Mouse (Mus musculus) B cell, adult 2 months (primary cell): ENCODE data around the gene St6galnac3.
"Not testable (repeated sequence)": the region's sequence is repeated elsewhere in the genome, so short reads cannot be mapped to it uniquely, and the experiment has no call there.

Experiments used
- DNase-seq, 2 experiments: peaks; one replicate each; pipeline ENCODE4 v3.0.0; 2022

St6galnac3 gene

DNA sequence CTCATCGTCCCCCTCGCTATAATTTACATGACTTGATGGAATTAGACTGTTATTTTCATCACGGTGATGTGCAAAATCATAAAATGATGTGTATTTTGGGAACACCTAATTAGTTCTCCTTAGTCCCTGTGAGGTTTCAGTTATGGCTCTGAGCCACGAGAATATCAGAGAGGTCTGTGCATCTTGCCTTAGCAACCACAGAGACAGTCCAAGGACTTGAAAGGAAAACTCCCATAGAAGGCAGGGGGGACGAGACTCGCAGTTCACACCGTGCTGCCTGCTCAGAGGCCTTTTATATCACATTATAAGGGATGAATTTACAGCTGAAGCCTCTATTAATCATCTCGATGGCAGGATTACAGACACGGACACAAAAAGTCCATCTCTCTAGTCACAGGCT is 327.2 kb downstream of the St6galnac3 start:
- DNase-seq = no peak

DNA sequence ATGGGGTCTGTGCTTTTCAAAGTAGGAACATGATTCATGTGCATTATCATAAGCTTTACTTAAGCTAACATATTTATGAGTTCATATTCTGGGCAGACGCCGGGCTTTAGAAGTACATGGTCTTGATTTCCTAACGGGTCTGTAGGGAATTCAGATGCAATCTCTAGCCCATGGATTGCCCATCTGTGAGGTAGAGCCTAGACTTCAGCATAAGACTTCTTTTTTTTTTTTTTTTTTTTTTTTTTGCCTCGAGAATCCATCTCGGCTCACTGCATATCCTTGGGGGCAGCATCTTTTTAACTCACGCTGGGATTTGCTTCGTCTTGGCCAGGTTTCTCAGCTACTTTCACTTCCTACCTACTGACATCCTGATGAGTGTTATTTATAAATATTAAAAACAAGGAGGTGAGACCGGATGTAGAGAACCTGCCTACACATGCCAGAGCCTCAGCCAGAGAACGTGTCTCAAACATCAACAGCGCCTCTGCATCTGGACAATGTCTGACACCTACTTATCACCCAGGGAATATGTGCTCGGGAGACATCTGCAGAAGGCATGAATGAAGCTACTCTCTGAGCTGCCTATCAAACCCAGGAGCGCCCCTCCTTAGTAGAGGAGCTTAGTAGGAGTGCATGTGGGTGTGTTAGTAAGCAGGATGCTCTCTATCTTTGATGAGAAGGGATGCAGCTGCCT is 328.5 kb downstream of the St6galnac3 start:
- DNase-seq = no peak

DNA sequence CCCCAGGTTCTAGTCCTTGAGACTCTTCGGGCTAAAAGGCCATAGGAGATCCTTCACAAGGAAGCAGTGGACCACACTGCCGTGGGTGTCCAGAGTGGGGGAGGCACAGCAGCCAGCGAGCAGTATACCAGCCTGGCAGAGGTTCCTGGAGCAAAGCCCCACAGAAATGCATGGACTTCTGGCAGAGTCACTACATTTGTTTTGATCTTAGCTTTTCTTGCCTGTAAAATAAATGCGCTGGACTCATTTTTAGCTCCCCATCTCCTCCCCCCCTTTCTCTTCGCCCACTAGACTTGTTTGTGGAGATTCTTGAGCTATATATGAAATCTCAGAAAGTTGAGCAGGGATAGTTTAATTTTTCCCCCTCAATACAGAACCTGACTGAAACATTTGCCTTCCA is 329.6 kb downstream of the St6galnac3 start:
- DNase-seq = no peak

GRCm38 (mm10) chr3:153394751-153395150 is 330.2 kb downstream of the St6galnac3 start:
- no peak for DNase-seq

DNA sequence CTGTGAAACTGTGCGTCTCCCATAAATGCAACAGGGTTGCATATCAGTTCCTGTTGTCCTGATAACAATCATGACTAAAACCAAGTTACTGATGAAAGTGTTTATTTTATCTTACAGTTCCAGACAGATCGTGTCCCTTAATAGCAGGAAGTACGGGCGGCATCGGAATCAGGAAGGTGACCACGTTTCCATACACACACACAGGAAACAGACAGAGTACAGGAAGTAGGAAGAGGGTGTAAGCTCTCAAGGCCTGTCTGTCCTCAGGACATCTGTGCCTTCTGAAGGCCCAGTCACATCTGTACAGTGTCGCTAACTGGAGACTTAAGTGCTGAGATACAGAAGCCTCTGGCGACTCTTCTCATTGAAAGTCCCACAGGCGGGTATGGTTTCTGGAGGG is 330.8 kb downstream of the St6galnac3 start:
- DNase-seq = no peak

DNA sequence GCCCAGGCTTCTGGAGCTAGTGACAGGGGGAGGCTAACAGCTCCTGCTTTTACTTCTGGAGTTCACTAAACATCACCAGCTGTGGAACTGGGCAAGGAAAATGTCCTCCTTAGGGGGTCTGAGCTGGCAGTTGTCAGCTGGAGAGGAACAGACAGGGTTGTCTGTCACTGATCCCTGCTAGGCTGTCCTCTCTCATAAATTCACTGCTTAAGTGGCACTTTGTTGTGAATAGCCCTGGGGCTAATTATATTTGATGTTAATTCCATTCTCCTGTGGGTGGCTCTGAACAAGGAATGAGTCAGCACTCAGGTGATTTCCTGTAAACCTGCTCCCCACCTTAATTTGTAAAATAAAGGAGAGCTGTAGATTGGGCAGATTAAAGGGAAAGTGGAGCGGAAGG is 333.5 kb downstream of the St6galnac3 start:
- DNase-seq = not testable (repeated sequence)

DNA sequence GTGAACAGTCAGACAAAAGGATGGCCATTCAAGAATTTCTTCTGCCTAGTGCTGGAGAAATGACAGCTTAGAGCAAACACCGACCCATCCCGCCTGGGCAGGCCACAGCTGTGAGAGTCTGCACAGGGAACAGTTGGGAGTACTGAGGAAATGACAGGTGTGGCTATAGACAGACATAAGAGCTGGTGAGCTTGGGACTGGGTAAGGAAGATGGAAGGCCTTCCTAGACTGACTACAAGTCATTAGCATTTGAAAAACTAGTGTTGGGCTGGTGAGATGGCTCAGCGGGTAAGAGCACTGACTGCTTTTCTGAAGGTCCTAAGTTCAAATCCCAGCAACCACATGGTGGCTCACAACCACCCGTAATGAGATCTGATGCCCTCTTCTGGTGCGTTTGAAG is 340.3 kb downstream of the St6galnac3 start:
- DNase-seq = not testable (repeated sequence)

GRCm38 (mm10) chr3:153383656-153384055 is 341.3 kb downstream of the St6galnac3 start:
- no peak for DNase-seq

DNA sequence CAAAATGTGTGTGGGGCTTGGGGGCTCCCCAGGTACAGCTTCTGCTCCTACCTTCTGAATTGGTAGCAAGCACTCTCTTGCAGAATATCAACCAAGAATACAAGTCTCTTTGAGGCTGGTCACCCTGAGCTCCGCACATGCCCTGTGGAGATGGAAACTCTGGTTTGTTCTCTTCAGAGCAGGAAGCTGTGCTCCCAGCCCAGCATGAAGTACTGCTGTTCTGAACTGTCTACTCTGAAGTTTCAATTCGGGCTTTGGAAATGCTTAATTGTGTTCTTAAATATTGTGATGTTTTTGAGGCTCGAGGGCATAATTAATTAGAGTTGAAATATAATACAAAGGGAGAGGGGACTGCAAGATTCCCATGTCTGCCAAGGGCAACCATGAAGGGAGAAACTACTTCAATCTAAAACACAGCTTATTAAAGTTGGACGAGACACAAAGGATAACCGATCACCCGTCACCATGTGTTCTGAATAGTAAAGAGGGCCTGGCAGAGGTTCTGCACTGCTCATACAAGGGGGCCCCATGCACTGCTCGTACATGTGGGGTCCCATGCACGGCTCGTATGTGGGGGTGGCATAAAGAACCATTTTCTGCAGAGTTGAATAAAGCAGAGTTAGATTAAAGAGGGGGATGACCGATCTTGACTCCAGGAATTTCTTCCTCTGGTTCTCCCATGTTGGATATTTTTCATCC is 359.8 kb downstream of the St6galnac3 start:
- no peak for DNase-seq

GRCm38 (mm10) chr3:153364366-153364765 is 360.6 kb downstream of the St6galnac3 start:
- DNase-seq = no peak

GRCm38 (mm10) chr3:153359966-153360365 is 365.0 kb downstream of the St6galnac3 start:
- no peak for DNase-seq

DNA sequence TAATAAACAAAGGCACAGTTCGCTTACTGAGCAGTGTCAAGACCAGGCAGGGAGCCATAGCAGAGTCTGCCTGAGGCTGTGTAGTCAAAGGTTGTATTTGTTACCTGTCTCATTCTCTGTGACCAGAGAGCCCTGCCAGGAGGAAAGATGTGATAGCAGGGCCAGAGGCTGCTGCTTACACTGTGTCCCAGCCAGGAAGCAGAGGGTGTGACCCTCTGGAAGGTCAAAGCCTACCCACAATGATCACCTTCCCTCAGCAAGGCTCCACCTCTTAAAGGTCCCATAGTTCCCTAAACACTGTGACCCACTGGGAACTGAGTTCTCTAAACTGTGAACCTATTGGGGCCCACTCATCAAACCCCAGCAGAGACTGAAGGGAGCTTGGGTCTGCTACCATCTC is 368.9 kb downstream of the St6galnac3 start:
- DNase-seq = no peak

- DNase-seq = no peak
Measured at GRCm38 (mm10) chr3:153354988-153355297, 370.0 kb downstream of the St6galnac3 start.

DNA sequence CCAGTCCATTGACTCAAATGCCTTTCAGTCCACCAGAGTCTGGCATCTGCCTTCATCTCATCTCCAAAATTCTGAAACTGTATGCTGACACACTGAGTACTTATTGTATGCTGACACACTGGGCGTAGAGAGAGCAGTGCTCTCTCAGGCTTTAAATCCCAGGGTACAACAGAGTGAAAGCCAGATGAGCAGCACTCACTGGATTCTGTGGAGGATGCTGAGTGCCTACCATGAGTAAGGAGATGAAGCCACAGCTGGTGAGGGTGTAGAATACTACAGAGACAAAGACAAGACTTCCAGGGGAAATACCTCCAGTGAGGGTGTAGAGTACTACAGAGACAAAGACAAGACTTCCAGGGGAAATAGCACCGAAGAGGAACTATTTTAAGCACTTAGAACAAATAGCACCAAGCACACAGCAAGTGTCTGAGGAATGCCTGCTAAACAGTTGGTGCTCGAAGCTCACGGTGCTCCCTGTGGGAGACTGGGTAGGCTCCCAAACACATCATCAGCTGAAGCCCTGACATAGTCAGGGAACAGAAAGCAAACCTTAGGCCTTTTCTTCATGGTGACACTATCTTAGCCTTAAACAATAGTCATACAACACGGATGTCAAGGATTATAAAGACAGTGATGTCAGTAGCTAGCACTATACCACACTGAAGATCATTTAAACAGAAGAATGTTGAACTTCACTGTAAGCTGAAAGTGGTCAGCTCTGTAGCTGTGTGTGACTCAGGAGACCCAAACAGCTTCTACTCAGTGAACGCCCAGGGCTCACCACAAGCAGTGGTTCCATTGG is 370.6 kb downstream of the St6galnac3 start:
- DNase-seq = no peak

GRCm38 (mm10) chr3:153353313-153354103 is 371.5 kb downstream of the St6galnac3 start:
- no peak for DNase-seq

GRCm38 (mm10) chr3:153349981-153350380 is 375.0 kb downstream of the St6galnac3 start:
- DNase-seq = no peak

GRCm38 (mm10) chr3:153348797-153349465 is 376.0 kb downstream of the St6galnac3 start:
- DNase-seq = no peak

- no peak for DNase-seq
Measured at GRCm38 (mm10) chr3:153344979-153345378, 380.0 kb downstream of the St6galnac3 start.

- DNase-seq = no peak
Measured at GRCm38 (mm10) chr3:153339940-153340339, 385.0 kb downstream of the St6galnac3 start.

DNA sequence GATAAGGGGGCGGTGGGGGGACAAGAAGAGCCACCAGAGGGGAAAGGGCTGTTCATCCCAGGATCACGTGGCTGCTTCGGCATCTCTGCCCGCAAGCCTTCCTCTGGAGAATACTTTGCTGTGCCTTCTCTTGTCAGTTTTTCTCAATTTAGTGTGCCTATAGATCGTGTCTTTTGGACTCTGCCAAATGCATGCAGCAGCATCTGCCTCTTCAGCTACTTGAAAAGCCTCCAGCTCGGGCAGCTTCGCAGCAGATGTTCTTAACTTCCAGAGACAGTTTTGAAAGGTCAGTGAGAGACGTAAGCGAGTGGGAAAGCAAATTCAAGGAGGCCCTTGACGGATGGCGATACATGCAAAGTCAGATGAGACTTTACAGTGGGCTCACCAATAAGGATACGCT is 385.9 kb downstream of the St6galnac3 start:
- no peak for DNase-seq

- no peak for DNase-seq
Measured at GRCm38 (mm10) chr3:153337779-153338178, 387.2 kb downstream of the St6galnac3 start.

GRCm38 (mm10) chr3:153337221-153337620 is 387.8 kb downstream of the St6galnac3 start:
- no peak for DNase-seq
